Mouse (Mus musculus) embryonic facial prominence, embryonic 11.5 days (tissue): Measurements from ENCODE around the gene Cgnl1. TPM values are rescaled to one million over a fixed set of nuclear protein-coding genes. Genes with fewer than 3 reads are reported as not detected.

Experiments used
- ATAC-seq: fragments of 200-750 bp; cut with Nextera tagmentation; replicated peaks from 2 replicates; pipeline ENCODE4 v1.8.0; 2017; ENCODE audit warnings: low read depth; ENCODE audit not compliant: insufficient number of reproducible peaks, low FRiP score, low TSS enrichment
- DNase-seq: peaks from one replicate; pipeline ENCODE4 v3.0.0-alpha.2; 2015; ENCODE audit warnings: low spot score
- H3K27ac ChIP-seq: fragments of 300-500 bp; sonication (generic); replicated peaks from 2 replicates; pipeline ENCODE4 v1.5.1; 2014; ENCODE audit warnings: mild to moderate bottlenecking, low read depth, low read length, control low read depth
- H3K27me3 ChIP-seq: fragments of 300-500 bp; sonication (generic); 2 replicates; pipeline ENCODE4 v1.6.1; 2014; ENCODE audit warnings: mild to moderate bottlenecking, low read length, moderate library complexity, mixed read lengths; ENCODE audit not compliant: control insufficient read depth, insufficient read depth
- H3K36me3 ChIP-seq: fragments of 300-500 bp; sonication (generic); replicated peaks from 2 replicates; pipeline ENCODE4 v1.6.1; 2014; ENCODE audit warnings: low read depth, mild to moderate bottlenecking, low read length, moderate library complexity, mixed read lengths; ENCODE audit not compliant: control insufficient read depth, insufficient read depth
- H3K4me1 ChIP-seq: fragments of 300-500 bp; sonication (generic); 2 replicates; pipeline ENCODE4 v1.6.1; 2014; ENCODE audit warnings: low read length, mixed read lengths; ENCODE audit not compliant: control insufficient read depth, insufficient read depth
- H3K4me2 ChIP-seq: fragments of 300-500 bp; sonication (generic); 2 replicates; pipeline ENCODE4 v1.6.1; 2014; ENCODE audit warnings: low read depth, mild to moderate bottlenecking, control low read depth, low read length, moderate library complexity
- H3K4me3 ChIP-seq: fragments of 300-500 bp; sonication (generic); 2 replicates; pipeline ENCODE4 v1.5.1; 2014; ENCODE audit warnings: low read depth, low read length, control low read depth
- H3K9ac ChIP-seq: fragments of 300-500 bp; sonication (generic); replicated peaks from 2 replicates; pipeline ENCODE4 v1.6.1; 2014; ENCODE audit warnings: mild to moderate bottlenecking, control low read depth, low read length
- H3K9me3 ChIP-seq: fragments of 300-500 bp; sonication (generic); replicated peaks from 2 replicates; pipeline ENCODE4 v1.6.1; 2016; ENCODE audit warnings: mild to moderate bottlenecking, low read length, inconsistent platforms, mixed read lengths; ENCODE audit not compliant: control insufficient read depth
- WGBS: fragments of 180-500 bp; shearing (Covaris S2); extraction: QIAGEN DNeasy Blood & Tissue Kit; methylation state at CpG from one replicate; pipeline ENCODE4 v1.1.7; 2014; 5-methylcytosine and 5-hydroxymethylcytosine counted together
- polyA plus RNA-seq: library from polyadenylated mRNA; unstranded; fragments of >200 nt; fragmentation: Nextera tagmentation; extraction: Ambion mirVana; gene quantifications from 2 replicates; pipeline ENCODE4 v1.2.1, GENCODE M21; 2014

Cgnl1 gene
- polyA plus RNA-seq, 1 experiment from 2014 or later: 5.4 TPM

DNA sequence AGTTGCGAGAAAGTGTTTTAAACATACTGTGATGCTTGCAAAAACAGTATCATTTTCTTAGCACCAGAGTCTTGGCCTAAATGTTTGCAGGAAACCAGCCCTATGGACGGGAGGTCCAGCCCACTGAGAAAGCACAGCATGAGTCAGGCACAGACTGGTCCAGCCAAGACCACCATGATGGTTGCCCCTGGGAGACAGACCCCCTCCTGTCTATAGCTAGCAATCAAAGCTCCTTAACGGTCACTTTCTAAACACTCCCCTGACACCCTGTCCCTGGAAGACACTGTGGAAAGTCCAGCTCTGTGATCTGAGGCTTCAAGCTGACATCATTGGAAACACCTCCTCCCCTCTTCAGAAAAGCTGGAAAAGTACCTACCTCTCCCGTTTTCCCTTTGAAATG is 17.4 kb downstream of the Cgnl1 start:
- Histone ChIP-seq H3K27me3 (no peaks in the 10 kb centered on the region), H3K27ac (peak overlapping the region; percentile 1; the same call in 1 of the 2 replicates), H3K4me1 (peaks cover 2% of the 10 kb centered on the region; the same call in 1 of the 2 replicates), H3K4me2 (no peak overlapping the region), H3K4me3 (no peak overlapping the region), H3K9ac (no peak overlapping the region), H3K36me3 (no peaks in the 10 kb centered on the region), H3K9me3 (no peaks in the 10 kb centered on the region)
- 47% methylated on average over 4 of the region's 4 CpGs for WGBS
- ATAC-seq (no peak), DNase-seq (no peak)

- H3K4me1 ChIP-seq: no peaks in the 10 kb centered on the region
- H3K36me3 ChIP-seq: no peaks in the 10 kb centered on the region
- peak overlapping the region; percentile 1; the same call in 1 of the 2 replicates for H3K27ac ChIP-seq
- WGBS: 33% methylated on average over 4 of the region's 4 CpGs
- ATAC-seq: no peak
- no peak overlapping the region for H3K4me3 ChIP-seq
- no peak overlapping the region for H3K9ac ChIP-seq
- no peaks in the 10 kb centered on the region for H3K9me3 ChIP-seq
- H3K4me2 ChIP-seq: no peak overlapping the region; the same call in 1 of the 2 replicates
- H3K27me3 ChIP-seq: no peaks in the 10 kb centered on the region
- DNase-seq: peak; percentile 69
Observed at GRCm38 (mm10) chr9:71753529-71753928, 17.9 kb downstream of the Cgnl1 start.

- DNase-seq: no peak
- no peaks in the 10 kb centered on the region for H3K4me1 ChIP-seq
- no peaks in the 10 kb centered on the region for H3K27me3 ChIP-seq
- no peaks in the 10 kb centered on the region for H3K9me3 ChIP-seq
- no peaks in the 10 kb centered on the region for H3K36me3 ChIP-seq
- peak overlapping the region; percentile 1; the same call in 1 of the 2 replicates for H3K27ac ChIP-seq
- H3K9ac ChIP-seq: no peak overlapping the region
- 41% methylated on average over 2 of the region's 2 CpGs for WGBS
- no peak overlapping the region for H3K4me3 ChIP-seq
- H3K4me2 ChIP-seq: no peak overlapping the region; the same call in 1 of the 2 replicates
- no peak for ATAC-seq
Observed at GRCm38 (mm10) chr9:71753117-71753516, 18.3 kb downstream of the Cgnl1 start.

DNA sequence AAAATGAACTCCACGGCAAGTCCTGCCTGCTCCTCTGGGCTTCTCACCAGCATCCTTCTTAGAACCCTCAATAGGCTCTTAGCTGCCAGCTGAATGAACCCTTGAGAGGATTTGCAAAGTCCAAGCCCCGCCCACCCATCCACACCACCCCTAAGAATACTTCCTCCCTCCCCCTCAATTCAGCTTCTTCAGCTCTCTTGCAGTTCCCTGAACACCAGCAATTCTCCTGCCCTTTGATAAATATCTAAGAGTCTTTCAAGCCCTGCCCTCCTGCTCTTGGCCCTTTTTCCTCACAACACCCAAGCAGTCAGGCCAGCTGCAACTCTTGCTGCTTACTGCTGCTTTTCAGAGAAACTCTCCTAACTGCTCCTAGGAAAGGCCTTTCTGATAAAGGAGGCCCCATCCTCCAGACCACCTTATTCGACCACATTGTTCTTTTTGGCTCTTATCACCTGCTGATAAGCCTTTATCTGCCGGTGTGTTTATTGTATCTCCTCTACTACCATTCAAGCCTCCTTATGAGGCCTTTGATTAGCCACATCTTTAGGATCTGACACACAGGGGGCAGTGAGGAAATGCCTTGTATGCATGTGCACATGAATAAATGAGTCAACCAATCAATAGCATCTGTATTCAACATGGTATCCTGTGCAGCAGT is 21.3 kb downstream of the Cgnl1 start:
- Histone ChIP-seq H3K9me3 (no peaks in the 10 kb centered on the region), H3K4me3 (no peak overlapping the region), H3K27me3 (no peaks in the 10 kb centered on the region), H3K36me3 (no peaks in the 10 kb centered on the region), H3K4me1 (no peaks in the 10 kb centered on the region), H3K9ac (no peak overlapping the region), H3K27ac (no peak overlapping the region), H3K4me2 (no peak overlapping the region)
- DNase-seq (peak; percentile 54), ATAC-seq (0 out of 2 replicates have a peak, but pooled peaks have one; percentile 29)
- WGBS: 18% methylated on average over 4 of the region's 4 CpGs

DNA sequence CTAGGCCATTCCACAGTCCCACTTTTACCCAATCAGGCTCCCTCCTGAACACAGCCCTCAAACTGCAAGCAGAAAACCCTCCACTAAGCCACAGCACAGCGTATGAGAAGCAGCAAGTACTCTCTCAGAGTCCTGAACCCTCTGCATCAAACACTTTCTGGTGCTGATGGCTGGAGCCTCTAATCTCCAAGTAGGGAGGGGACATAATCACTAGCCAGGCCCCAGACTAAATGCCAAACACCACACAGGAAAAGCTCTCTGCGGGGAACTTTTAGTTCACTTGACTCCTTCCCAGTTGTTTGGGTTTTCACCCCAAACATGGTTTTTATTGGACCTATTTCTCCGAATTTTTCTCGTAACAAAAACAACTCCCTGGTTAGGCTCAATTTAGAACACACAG is 25.0 kb downstream of the Cgnl1 start:
- DNase-seq (no peak), ATAC-seq (no peak)
- Histone ChIP-seq H3K27ac (no peak overlapping the region), H3K4me1 (no peaks in the 10 kb centered on the region), H3K4me2 (no peak overlapping the region), H3K9ac (no peak overlapping the region), H3K27me3 (no peaks in the 10 kb centered on the region), H3K9me3 (no peaks in the 10 kb centered on the region), H3K4me3 (no peak overlapping the region), H3K36me3 (no peaks in the 10 kb centered on the region)
- WGBS: 63% methylated on average over 4 of the region's 4 CpGs

DNA sequence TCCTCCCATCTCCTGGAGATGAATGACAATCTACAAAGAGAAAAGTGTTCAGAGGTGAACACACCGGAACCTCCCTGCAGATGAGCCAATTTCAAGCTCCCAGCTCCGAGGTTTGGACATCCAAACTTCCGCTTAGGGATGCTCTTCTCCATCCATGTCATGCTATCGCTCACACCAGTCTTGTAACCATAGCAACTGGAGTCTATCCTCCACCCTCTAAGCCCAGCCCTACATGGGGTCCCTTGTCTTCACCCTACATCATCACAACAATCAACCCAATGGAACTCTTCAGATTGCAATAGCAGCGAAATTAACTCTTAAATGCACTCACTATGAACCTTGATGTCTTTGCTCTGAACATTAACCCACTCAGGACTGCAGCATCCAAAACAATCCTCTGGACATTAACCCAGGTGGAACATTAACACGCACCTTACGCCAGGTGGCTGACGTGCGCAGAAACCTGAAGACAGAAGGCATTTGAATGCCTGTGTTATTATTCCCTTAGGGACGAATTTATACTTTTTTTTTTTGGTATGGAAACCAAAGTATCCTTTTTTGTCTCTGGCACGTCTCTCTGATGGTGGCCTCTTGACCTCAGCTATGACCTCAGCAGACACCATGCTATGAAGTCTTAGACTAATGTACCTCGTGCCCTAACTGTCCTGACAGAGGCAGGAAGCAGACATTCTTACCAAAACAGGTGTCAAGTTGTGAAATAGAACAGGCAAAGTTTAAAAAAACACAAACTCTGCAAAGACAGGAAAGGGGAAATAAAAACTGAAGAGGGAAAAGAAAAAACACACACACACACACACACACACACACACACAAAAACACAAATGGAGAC is 33.1 kb downstream of the Cgnl1 start:
- Histone ChIP-seq H3K36me3 (no peaks in the 10 kb centered on the region), H3K4me3 (no peak overlapping the region), H3K9ac (no peak overlapping the region), H3K4me1 (no peaks in the 10 kb centered on the region), H3K4me2 (no peak overlapping the region), H3K27me3 (no peaks in the 10 kb centered on the region), H3K27ac (no peak overlapping the region), H3K9me3 (no peaks in the 10 kb centered on the region)
- ATAC-seq (no peak), DNase-seq (no peak)
- WGBS: 58% methylated on average over 12 of the region's 12 CpGs

DNA sequence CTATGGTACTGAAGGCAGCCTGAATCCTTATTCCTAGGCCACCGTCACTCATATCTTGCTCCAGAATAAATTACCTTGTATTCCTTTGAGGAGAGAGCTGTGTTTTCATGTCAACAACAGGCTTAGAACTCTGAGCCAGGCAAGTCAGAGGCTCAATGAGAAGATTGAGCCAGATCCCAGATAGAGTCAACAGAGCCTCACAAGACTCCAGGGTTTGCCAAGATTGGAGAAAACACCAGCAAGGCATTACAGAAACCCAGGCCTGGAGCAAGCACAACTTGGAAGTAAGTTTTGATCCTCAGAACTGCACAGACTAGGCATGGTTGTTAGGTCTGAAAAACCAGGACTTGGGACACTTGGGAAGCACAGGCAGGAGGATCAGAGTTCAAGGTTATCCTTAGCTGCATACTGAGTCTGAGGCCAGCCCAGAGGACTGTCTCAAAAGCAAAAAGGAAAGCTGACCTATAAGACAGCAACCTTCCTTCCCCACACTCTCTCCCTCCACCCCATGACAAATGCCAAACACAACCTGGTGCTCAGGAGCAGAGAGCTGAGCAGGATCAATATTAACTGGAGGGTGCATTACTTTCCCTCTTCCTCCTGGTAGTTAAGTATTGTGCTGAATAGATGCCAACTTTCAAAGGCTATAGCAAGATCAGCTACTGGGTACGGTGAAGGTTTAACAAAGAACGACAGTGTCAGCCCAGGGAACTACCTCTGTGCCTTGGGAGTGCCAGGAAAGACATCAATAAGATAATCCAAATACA is 34.0 kb downstream of the Cgnl1 start:
- Histone ChIP-seq H3K27me3 (no peaks in the 10 kb centered on the region), H3K36me3 (no peaks in the 10 kb centered on the region), H3K9me3 (no peaks in the 10 kb centered on the region), H3K9ac (no peak overlapping the region), H3K4me3 (no peak overlapping the region), H3K4me1 (no peaks in the 10 kb centered on the region), H3K27ac (no peak overlapping the region), H3K4me2 (no peak overlapping the region)
- DNase-seq (no peak), ATAC-seq (no peak)
- WGBS: 69% methylated on average over 3 of the region's 3 CpGs
